Mouse (Mus musculus) lung, postnatal 0 days (tissue): ENCODE measurements around the gene Klrb1f.

ENCODE experiments used
- CTCF ChIP-seq: IDR thresholded peaks from 2 replicates; pipeline ENCODE4 v1.5.1; 2016; ENCODE audit warnings: antibody characterized with exemption, mild to moderate bottlenecking
- EP300 ChIP-seq: IDR thresholded peaks from 2 replicates; pipeline ENCODE4 v1.6.1; 2016; ENCODE audit warnings: antibody characterized with exemption, mild to moderate bottlenecking, control low read depth

GRCm38 (mm10) chr6:129036326-129036725 lies 9.4 kb upstream of the Klrb1f start:
- TF ChIP-seq CTCF (no peak), EP300 (no peak)
